Mouse (Mus musculus) midbrain, embryonic 16.5 days (tissue): ENCODE results near the gene Vmn2r27. TPM values are rescaled to one million over a fixed set of nuclear protein-coding genes. Genes with fewer than 3 reads are reported as not detected.

Experiments used
- ATAC-seq: fragments of 200-750 bp; cut with Nextera tagmentation; 2 replicates; pipeline ENCODE4 v1.8.0; 2017; ENCODE audit warnings: moderate TSS enrichment
- H3K27ac ChIP-seq: fragments of 300-500 bp; sonication (generic); 2 replicates; pipeline ENCODE4 v1.5.1; 2014; ENCODE audit warnings: mild to moderate bottlenecking, low read length, mixed read lengths
- H3K27me3 ChIP-seq: fragments of 300-500 bp; sonication (generic); 2 replicates; pipeline ENCODE4 v1.6.1; 2014; ENCODE audit warnings: low read depth, low read length, mixed read lengths; ENCODE audit not compliant: control insufficient read depth, insufficient read depth
- H3K36me3 ChIP-seq: fragments of 300-500 bp; sonication (generic); 2 replicates; pipeline ENCODE4 v1.6.1; 2014; ENCODE audit warnings: mild to moderate bottlenecking, low read length, moderate library complexity, mixed read lengths; ENCODE audit not compliant: control insufficient read depth, insufficient read depth
- H3K4me1 ChIP-seq: fragments of 300-500 bp; sonication (generic); 2 replicates; pipeline ENCODE4 v1.6.1; 2014; ENCODE audit warnings: mild to moderate bottlenecking, low read length, mixed read lengths; ENCODE audit not compliant: control insufficient read depth, insufficient read depth
- H3K4me2 ChIP-seq: fragments of 300-500 bp; sonication (generic); 2 replicates; pipeline ENCODE4 v1.6.1; 2014; ENCODE audit warnings: mild to moderate bottlenecking, low read length, mixed read lengths
- H3K4me3 ChIP-seq: fragments of 300-500 bp; sonication (generic); 2 replicates; pipeline ENCODE4 v1.5.1; 2014; ENCODE audit warnings: low read depth, mild to moderate bottlenecking, low read length, moderate library complexity, mixed read lengths
- H3K9ac ChIP-seq: fragments of 300-500 bp; sonication (generic); 2 replicates; pipeline ENCODE4 v1.6.1; 2014; ENCODE audit warnings: low read depth, low read length, mixed read lengths
- H3K9me3 ChIP-seq: fragments of 300-500 bp; sonication (generic); replicated peaks from 2 replicates; pipeline ENCODE4 v1.6.1; 2014; ENCODE audit warnings: mild to moderate bottlenecking, low read length, mixed read lengths; ENCODE audit not compliant: control insufficient read depth, poor library complexity, severe bottlenecking
- WGBS: fragments of 180-500 bp; shearing (Covaris S2); extraction: QIAGEN DNeasy Blood & Tissue Kit; methylation state at CpG from one replicate; pipeline ENCODE4 v1.1.7; 2014; 5-methylcytosine and 5-hydroxymethylcytosine counted together
- polyA plus RNA-seq: library from polyadenylated mRNA; unstranded; fragments of >200 nt; fragmentation: Nextera tagmentation; extraction: Ambion mirVana; gene quantifications from 2 replicates; pipeline ENCODE4 v1.2.1, GENCODE M21; 2015

The Vmn2r27 gene
- polyA plus RNA-seq: not detected in 2 replicates

DNA sequence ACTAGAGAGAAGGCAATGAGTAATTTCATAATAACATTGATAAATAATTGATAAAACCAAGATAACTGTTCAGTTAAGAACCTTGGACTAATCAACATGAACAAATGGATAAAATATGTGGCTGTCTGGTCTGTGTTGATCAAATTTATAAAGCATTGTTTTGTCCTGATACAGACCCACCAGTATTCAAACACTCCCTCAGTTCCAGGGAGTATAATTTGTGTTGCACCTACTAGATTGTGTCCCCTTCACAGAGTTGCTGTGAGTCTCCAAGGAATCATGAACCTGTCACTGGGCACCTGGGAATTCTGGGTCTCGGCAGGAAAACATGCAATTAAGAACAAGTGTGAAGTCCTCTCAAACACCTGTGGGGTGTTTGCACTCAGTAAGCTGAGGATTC lies at the start of gene Vmn2r27:
TSS of gene Vmn2r27 (minus strand) at position 101 of the 400 bp plus-strand sequence.
- no peak within 1 kb of the TSS for H3K27ac ChIP-seq
- H3K4me2 ChIP-seq: no peak within 1 kb of the TSS
- 87% methylated on average over 1 of the region's 1 CpGs for WGBS
- no peak within 1 kb of the TSS for H3K4me3 ChIP-seq
- ATAC-seq: no peak
- no peaks in the 10 kb centered on the region for H3K27me3 ChIP-seq
- H3K36me3 ChIP-seq: no peaks in the 10 kb centered on the region
- no peak within 1 kb of the TSS for H3K9ac ChIP-seq
- no peaks in the 10 kb centered on the region for H3K4me1 ChIP-seq
- H3K9me3 ChIP-seq: no peaks in the 10 kb centered on the region

DNA sequence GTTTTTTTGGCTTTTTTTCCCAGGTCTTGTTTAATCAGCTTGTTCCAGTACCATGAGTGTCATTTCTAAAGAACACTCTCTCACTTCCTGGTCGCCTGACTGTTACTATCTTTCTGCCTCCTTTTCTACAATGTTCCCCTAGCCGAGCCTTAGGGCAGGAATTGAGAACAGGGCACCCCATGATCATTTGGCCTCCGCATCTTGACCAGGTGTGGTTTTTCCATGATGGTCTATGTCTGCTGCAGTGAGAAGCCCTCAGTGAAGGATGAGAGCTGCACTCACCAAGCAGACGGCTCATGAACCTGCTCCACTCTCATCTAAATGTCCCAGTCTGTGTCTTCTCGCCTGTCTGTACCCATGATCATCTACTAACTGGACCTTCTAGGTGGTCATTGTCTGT lies 46.6 kb upstream of the Vmn2r27 start:
- Histone ChIP-seq H3K4me1 (no peaks in the 10 kb centered on the region), H3K9ac (no peak overlapping the region), H3K4me3 (no peak overlapping the region), H3K36me3 (no peaks in the 10 kb centered on the region), H3K27ac (no peak overlapping the region), H3K9me3 (no peaks in the 10 kb centered on the region), H3K27me3 (no peaks in the 10 kb centered on the region), H3K4me2 (no peak overlapping the region)
- WGBS: 81% methylated on average over 5 of the region's 5 CpGs
- ATAC-seq: no peak

DNA sequence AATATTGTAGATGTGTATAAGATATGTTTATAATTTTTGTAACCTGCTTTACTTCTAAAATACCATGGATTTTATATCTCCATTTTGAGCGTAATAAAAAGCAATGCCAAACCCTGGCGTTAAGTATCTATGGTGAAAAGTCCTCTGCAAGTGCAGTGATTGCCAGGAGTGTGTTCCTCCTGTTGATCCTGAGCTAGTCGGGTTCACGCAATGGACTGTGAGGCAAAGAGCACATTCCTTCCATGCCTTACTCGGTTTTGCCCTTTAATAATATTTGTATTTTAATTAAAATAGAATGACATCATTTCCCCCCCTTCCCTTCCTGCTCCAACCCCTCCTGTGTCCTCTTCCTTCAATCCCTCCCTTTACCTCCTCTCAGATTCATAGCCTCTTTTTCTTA lies 46.0 kb upstream of the Vmn2r27 start:
- ATAC-seq: no peak
- H3K4me3 ChIP-seq: no peak overlapping the region
- no peaks in the 10 kb centered on the region for H3K27me3 ChIP-seq
- no peaks in the 10 kb centered on the region for H3K4me1 ChIP-seq
- no peak overlapping the region for H3K27ac ChIP-seq
- H3K9ac ChIP-seq: no peak overlapping the region
- H3K9me3 ChIP-seq: no peaks in the 10 kb centered on the region
- 83% methylated on average over 5 of the region's 5 CpGs for WGBS
- H3K36me3 ChIP-seq: no peaks in the 10 kb centered on the region
- H3K4me2 ChIP-seq: no peak overlapping the region

DNA sequence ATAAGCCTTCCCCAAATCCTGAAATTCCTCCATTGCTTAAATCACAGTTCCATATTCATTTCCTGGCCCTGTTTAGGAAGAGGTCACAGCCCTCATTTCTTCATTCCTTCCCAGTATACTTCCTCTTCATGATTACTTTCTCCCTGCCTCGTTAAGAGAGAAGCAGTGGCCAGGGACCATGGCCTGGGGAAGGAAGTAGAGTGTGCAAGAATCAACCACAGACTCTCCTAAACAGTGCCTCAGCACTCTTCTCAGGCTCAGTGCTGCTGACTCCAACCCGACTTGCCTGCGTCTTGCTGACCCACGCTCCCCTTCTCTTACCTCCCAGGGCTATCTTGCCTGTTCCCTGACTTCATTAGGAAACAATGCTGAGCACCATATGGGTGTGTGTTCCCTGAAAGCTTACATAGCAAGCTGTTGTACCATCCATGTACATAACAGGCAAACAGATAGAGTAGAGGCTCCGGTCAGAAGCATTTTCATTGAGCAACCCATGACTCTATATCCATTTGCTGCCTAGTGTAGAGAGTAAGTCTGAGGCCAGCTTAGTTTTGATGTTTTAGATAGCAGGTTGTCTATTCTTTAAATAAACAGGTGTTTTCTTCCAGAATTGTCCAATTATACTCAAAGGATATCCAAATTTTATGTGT lies 41.7 kb upstream of the Vmn2r27 start:
- H3K9ac ChIP-seq: no peak overlapping the region
- H3K27me3 ChIP-seq: no peaks in the 10 kb centered on the region
- no peak overlapping the region for H3K4me3 ChIP-seq
- H3K27ac ChIP-seq: no peak overlapping the region
- H3K4me2 ChIP-seq: no peak overlapping the region
- H3K4me1 ChIP-seq: no peaks in the 10 kb centered on the region
- 84% methylated on average over 5 of the region's 5 CpGs for WGBS
- H3K9me3 ChIP-seq: no peaks in the 10 kb centered on the region
- ATAC-seq: no peak
- no peaks in the 10 kb centered on the region for H3K36me3 ChIP-seq

DNA sequence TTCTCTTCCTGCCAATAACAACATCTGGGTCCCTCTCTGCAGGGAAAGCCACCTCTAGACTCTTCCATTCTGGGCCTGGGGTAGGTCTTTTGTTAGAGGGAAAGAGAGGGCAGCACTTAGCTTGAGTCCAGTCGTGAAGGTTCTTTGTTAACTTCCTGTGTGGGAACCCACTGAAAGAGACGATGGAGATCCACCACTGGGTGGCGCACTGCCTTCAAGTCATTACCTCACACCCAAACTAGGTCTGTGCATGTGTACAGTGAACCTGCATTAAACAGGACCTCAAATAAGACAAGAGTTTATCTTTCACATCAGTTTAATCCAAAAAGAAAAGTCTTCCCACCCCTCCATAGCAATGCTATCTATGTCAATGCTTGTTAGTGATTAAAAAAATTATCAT lies 31.0 kb upstream of the Vmn2r27 start:
- Histone ChIP-seq H3K27ac (no peak overlapping the region), H3K4me3 (no peak overlapping the region), H3K9ac (no peak overlapping the region), H3K4me1 (no peaks in the 10 kb centered on the region; the same call in 1 of the 2 replicates), H3K36me3 (no peaks in the 10 kb centered on the region), H3K9me3 (no peaks in the 10 kb centered on the region), H3K27me3 (no peaks in the 10 kb centered on the region), H3K4me2 (no peak overlapping the region)
- peak; percentile 71 for ATAC-seq
- 4% methylated on average over 3 of the region's 3 CpGs for WGBS

DNA sequence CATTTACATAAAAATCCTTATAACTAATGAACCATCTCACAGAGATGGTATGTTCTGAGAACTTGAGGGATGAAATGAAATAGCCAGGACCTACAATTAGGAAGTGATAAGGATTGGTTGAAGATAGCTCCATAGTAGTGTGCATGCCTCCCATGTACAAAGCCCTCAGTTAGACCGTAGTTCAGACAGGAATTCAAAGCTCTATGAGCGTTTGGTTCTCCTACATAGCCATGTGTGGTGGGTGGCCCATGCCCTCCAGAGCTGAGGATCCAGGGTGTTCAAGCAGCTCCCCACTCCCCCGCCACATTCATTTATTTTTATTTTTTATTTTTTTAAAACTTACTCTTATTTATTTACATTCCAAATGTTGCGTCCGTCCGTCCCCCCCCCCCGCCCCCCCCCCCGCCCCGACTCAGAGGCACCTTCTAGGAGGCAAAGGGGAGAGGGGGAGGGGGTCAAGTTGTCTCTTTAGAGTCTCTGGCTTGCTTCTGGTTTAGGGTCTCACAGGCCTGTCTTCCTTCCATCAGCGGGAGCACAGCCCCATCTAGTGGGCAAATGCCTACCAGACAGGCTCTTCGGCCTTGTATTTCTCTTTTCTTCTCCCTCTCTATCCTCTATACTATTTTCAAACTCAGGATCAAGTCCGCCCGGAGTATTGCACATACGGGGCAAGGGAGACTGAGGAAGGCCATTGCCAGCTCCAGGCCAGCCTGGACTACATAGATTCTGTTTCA lies 28.7 kb upstream of the Vmn2r27 start:
- WGBS: 36% methylated on average over 8 of the region's 14 CpGs
- Histone ChIP-seq H3K36me3 (no peaks in the 10 kb centered on the region), H3K4me3 (no peak overlapping the region), H3K27me3 (no peaks in the 10 kb centered on the region), H3K4me1 (no peaks in the 10 kb centered on the region; the same call in 1 of the 2 replicates), H3K9me3 (no peaks in the 10 kb centered on the region), H3K27ac (no peak overlapping the region), H3K4me2 (peak overlapping the region; percentile 29; the same call in 1 of the 2 replicates), H3K9ac (no peak overlapping the region)
- ATAC-seq: peak; percentile 93

DNA sequence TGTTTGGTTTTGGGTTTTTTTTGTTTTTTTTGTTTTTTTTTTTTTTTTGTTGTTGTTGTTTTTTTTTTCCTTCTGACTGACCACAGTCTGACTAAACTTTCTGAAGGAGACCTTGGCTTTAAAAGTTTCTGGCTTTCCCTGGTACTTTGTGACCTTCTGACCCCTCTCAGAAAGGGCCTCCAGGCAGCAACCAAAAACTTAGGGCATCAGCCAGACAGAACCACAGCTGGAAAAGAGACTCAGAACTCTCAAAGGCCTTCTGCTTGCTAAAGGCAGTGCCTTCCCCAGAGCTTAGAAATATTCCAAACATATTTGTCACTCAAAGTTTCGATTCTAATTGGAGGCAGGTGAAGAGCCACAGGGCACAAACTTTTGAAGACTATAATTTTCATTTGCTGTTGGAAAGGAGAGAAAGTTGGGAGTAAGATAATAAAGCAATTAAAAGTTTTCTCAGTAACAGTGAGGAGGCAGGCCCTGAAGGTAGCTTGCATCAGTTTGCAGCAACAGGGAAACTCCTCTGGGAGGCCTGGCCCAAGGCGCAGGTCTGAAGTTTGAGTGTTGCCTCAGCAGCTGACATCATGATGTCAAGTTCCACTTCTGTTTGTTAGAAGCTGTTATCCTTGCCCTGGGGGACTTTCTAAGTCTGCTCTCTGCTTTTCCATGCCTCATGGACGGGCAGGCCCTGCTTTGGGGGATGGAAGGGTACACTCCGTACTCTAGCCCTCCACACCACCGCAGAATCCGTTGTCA lies 24.2 kb upstream of the Vmn2r27 start:
- Histone ChIP-seq H3K27ac (no peak overlapping the region), H3K4me3 (no peak overlapping the region), H3K9ac (no peak overlapping the region), H3K27me3 (no peaks in the 10 kb centered on the region), H3K9me3 (no peaks in the 10 kb centered on the region), H3K4me1 (no peaks in the 10 kb centered on the region; the same call in 1 of the 2 replicates), H3K36me3 (no peaks in the 10 kb centered on the region), H3K4me2 (no peak overlapping the region)
- 72% methylated on average over 6 of the region's 6 CpGs for WGBS
- ATAC-seq: no peak

DNA sequence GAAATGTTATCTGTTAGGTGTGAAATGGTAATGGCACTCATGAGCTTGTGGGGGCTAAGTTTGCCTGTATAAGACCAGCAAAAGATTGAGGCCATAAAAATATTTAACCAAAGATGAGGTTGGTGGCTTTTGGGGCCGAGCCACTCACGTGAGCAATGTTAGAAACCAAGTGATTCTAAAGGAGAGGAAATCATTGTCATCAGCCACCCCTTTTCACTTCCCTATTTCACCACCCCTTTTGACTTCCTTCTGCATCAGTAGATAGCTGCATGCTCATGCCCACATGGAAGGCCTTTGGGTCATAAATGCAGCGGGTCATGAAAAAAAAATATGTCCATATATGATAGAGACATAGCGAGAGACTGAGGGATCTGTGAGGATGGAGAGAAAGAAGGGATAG lies 29.5 kb downstream of the Vmn2r27 start:
- Histone ChIP-seq H3K9me3 (no peaks in the 10 kb centered on the region), H3K27me3 (no peaks in the 10 kb centered on the region), H3K9ac (no peak overlapping the region), H3K27ac (no peak overlapping the region), H3K4me1 (no peaks in the 10 kb centered on the region), H3K36me3 (no peaks in the 10 kb centered on the region), H3K4me2 (no peak overlapping the region), H3K4me3 (no peak overlapping the region)
- 89% methylated on average over 4 of the region's 4 CpGs for WGBS
- ATAC-seq: no peak
